Mouse (Mus musculus) spleen, embryonic (tissue): Measurements from ENCODE around the gene Kdelc2.

Source experiments
- CTCF ChIA-PET: fragments of 350-600 bp; sonication (Branson Sonifier 250); formaldehyde crosslinking; loops from one replicate; lab custom pipeline; 2022; lab: Charles Lee

Gene Kdelc2

GRCm38 (mm10) chr9:53383951-53384866 is at the start of gene Kdelc2:
Kdelc2 (plus strand) TSS chr9:53384025.
- CTCF ChIA-PET: no interaction called here

GRCm38 (mm10) chr9:53335131-53335530 is 48.7 kb upstream of the Kdelc2 start:
- CTCF ChIA-PET: interaction anchor here (0.6 kb wide), 1 partner anchor 412 kb away, joined by 3 read pairs; no protein-coding TSS in a partner anchor

GRCm38 (mm10) chr9:53339603-53340002 is 44.2 kb upstream of the Kdelc2 start:
- CTCF ChIA-PET: no interaction called here

GRCm38 (mm10) chr9:53340328-53340916 is 43.4 kb upstream of the Kdelc2 start:
- CTCF ChIA-PET: no interaction called here

GRCm38 (mm10) chr9:53340969-53341368 is 42.9 kb upstream of the Kdelc2 start:
- CTCF ChIA-PET: no interaction called here

GRCm38 (mm10) chr9:53341981-53342380 is 41.8 kb upstream of the Kdelc2 start:
- CTCF ChIA-PET: interaction anchor here (0.8 kb wide), 1 partner anchor 56 kb away, joined by 6 read pairs; no protein-coding TSS in a partner anchor

- CTCF ChIA-PET: interaction anchor here (0.6 kb wide), 1 partner anchor 27 kb away, joined by 4 read pairs; no protein-coding TSS in a partner anchor
These were observed 39.0 kb upstream of the Kdelc2 start for GRCm38 (mm10) chr9:53344646-53345432.

- CTCF ChIA-PET: no interaction called here
These were observed 38.1 kb upstream of the Kdelc2 start for GRCm38 (mm10) chr9:53345728-53346127.

GRCm38 (mm10) chr9:53346402-53346801 is 37.4 kb upstream of the Kdelc2 start:
- CTCF ChIA-PET: no interaction called here

GRCm38 (mm10) chr9:53349211-53349610 is 34.6 kb upstream of the Kdelc2 start:
- CTCF ChIA-PET: no interaction called here

GRCm38 (mm10) chr9:53350331-53350730 is 33.5 kb upstream of the Kdelc2 start:
- CTCF ChIA-PET: interaction anchor here (0.7 kb wide), 1 partner anchor 1438 kb away, joined by 3 read pairs; no protein-coding TSS in a partner anchor

- CTCF ChIA-PET: no interaction called here
These were observed 31.9 kb upstream of the Kdelc2 start for GRCm38 (mm10) chr9:53351899-53352298.

GRCm38 (mm10) chr9:53353161-53353560 is 30.7 kb upstream of the Kdelc2 start:
- CTCF ChIA-PET: interaction anchor here (0.7 kb wide), 1 partner anchor 57 kb away, joined by 3 read pairs; no protein-coding TSS in a partner anchor

GRCm38 (mm10) chr9:53356219-53357155 is 27.3 kb upstream of the Kdelc2 start:
- CTCF ChIA-PET: no interaction called here

GRCm38 (mm10) chr9:53371339-53371738 is 12.5 kb upstream of the Kdelc2 start:
- CTCF ChIA-PET: no interaction called here

GRCm38 (mm10) chr9:53375907-53376306 is 7.9 kb upstream of the Kdelc2 start:
- CTCF ChIA-PET: no interaction called here

- CTCF ChIA-PET: no interaction called here
These were observed 7.0 kb upstream of the Kdelc2 start for GRCm38 (mm10) chr9:53376820-53377219.

- CTCF ChIA-PET: interaction anchor here (0.6 kb wide), 1 partner anchor 1795 kb away, joined by 3 read pairs; no protein-coding TSS in a partner anchor
These were observed 6.2 kb upstream of the Kdelc2 start for GRCm38 (mm10) chr9:53377597-53377996.

GRCm38 (mm10) chr9:53378171-53378570 is 5.7 kb upstream of the Kdelc2 start:
- CTCF ChIA-PET: no interaction called here

- CTCF ChIA-PET: no interaction called here
These were observed 3.2 kb upstream of the Kdelc2 start for GRCm38 (mm10) chr9:53380595-53380994.
